Mouse (Mus musculus) bone marrow, adult 2 months (tissue): ENCODE results near the gene Wbp2. TPM values are rescaled to one million over a fixed set of nuclear protein-coding genes. Genes with fewer than 3 reads are reported as not detected.

Source experiments
- H3K27ac ChIP-seq: fragments of 200-500 bp; 2 replicates; pipeline ENCODE4 v1.5.1; 2012; ENCODE audit warnings: low read depth, mild to moderate bottlenecking, control low read depth, inconsistent platforms, low read length; ENCODE audit not compliant: control insufficient read depth, poor library complexity, insufficient read depth
- H3K4me1 ChIP-seq: fragments of 200-500 bp; 2 replicates; pipeline ENCODE4 v1.6.1; 2011; ENCODE audit warnings: low read length; ENCODE audit not compliant: control insufficient read depth, insufficient read depth
- H3K4me3 ChIP-seq: fragments of 200-500 bp; replicated peaks from 2 replicates; pipeline ENCODE3; 2011; ENCODE audit warnings: mild to moderate bottlenecking, low read depth, low read length, control low read depth; ENCODE audit not compliant: control insufficient read depth
- CTCF ChIP-seq: fragments of 200-500 bp; IDR thresholded peaks from 2 replicates; pipeline ENCODE4 v1.5.1; 2011; ENCODE audit warnings: low read length, control low read depth; ENCODE audit not compliant: control insufficient read depth, insufficient read depth
- POLR2A ChIP-seq: fragments of 200-500 bp; IDR thresholded peaks from 2 replicates; pipeline ENCODE4 v1.6.1; 2011; ENCODE audit warnings: low read depth, mild to moderate bottlenecking, control low read depth, low read length, borderline replicate concordance; ENCODE audit not compliant: control insufficient read depth
- WGBS: fragments of 180-500 bp; shearing (Covaris S2); methylation state at CpG from one replicate; pipeline ENCODE4 v1.1.7; 2018; 5-methylcytosine and 5-hydroxymethylcytosine counted together
- polyA plus RNA-seq: library from polyadenylated mRNA; stranded (reverse); fragments of >200 nt; gene quantifications from 2 replicates; pipeline ENCODE4 v1.2.4, GENCODE M21; 2011; ENCODE audit warnings: low replicate concordance; ENCODE audit not compliant: missing spikeins, insufficient read depth, insufficient read length

The Wbp2 gene
- polyA plus RNA-seq, 1 experiment: 68.0 TPM

DNA sequence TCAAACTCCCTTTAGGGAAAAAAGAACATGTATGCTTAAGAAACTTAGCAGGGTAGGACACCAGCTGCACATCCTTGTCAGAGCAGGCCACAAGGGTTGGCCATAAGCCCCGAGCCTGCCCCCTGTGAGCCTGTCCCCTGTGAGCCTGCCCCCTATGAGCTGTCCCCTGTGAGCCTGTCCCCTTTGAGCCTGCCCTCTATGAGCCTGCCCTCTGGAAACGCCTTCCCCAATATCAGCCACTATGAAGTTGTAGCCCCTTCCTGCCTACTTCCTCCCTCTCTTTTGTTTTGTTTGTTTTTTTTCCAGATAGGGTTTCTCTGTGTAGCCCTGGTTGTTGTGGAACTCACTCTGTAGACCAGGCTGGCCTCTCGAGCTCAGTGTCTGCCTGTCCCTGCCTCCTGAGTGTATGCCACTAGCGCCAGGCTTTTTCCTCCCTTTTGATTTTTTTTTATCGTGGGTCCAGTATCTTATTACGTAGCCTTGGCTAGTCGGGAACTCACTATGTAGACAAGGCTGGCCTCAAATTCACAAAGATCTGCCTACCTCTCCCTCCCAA, 12.3 kb downstream of the Wbp2 start:
- TF ChIP-seq POLR2A: no peak
- TF ChIP-seq CTCF: no peak
- no peak overlapping the region for H3K4me3 ChIP-seq
- WGBS: 48% methylated on average over 7 of the region's 7 CpGs
- no peak overlapping the region for H3K27ac ChIP-seq
- peaks cover 2% of the 10 kb centered on the region; the same call in 1 of the 2 replicates for H3K4me1 ChIP-seq

DNA sequence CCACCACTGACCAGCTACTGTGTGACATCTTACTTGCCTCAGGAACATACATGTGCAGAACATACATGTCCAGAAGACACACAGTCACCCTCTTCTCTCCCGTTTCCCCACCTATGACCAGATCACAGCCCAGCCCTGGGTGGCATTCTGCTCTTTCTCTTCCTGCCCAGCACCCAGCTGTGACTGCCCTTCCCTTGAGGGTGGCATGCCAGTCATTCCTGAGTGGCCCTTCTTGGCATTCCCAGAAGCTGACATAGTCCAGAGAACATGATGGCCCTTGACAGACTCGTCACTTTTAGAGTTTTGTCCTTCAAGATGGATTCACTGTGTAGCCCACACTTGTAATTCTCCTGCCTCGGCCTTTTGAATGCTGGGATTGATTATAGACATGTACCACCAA, 14.2 kb downstream of the Wbp2 start:
- H3K4me3 ChIP-seq: no peak overlapping the region
- 82% methylated on average over 3 of the region's 3 CpGs for WGBS
- H3K4me1 ChIP-seq: peaks cover 2% of the 10 kb centered on the region; the same call in 1 of the 2 replicates
- H3K27ac ChIP-seq: no peak overlapping the region
- TF ChIP-seq CTCF: no peak
- no peak for TF ChIP-seq POLR2A

GRCm38 (mm10) chr11:116071510-116071909, 15.3 kb downstream of the Wbp2 start:
- 26% methylated on average over 5 of the region's 5 CpGs for WGBS
- TF ChIP-seq POLR2A (no peak), CTCF (peak; percentile 58)
- Histone ChIP-seq H3K4me1 (peaks cover 2% of the 10 kb centered on the region; the same call in 1 of the 2 replicates), H3K27ac (no peak overlapping the region), H3K4me3 (no peak overlapping the region)

DNA sequence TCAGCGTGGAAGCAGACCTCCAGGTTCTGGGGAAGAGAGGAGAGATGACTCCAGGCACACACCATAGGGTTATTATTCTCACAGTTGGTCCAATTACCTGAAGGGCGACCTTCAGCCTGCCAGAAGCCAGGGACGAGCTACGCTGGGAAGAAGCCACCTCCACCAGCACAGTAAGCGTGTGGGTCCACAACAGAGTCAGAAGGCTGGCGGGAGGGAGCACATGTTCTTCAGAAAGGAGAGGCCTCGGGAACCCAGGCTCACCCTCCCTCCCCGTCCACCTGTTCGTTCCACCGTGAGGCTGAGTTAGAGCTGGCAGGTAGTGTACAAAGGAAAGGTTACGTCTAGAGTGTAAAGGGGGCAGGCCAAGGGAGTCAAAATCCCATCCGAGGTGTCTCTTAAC, 21.4 kb downstream of the Wbp2 start:
- no peak overlapping the region for H3K27ac ChIP-seq
- TF ChIP-seq POLR2A (no peak), CTCF (no peak)
- no peaks in the 10 kb centered on the region for H3K4me1 ChIP-seq
- no peak overlapping the region for H3K4me3 ChIP-seq
- WGBS: 89% methylated on average over 12 of the region's 12 CpGs

DNA sequence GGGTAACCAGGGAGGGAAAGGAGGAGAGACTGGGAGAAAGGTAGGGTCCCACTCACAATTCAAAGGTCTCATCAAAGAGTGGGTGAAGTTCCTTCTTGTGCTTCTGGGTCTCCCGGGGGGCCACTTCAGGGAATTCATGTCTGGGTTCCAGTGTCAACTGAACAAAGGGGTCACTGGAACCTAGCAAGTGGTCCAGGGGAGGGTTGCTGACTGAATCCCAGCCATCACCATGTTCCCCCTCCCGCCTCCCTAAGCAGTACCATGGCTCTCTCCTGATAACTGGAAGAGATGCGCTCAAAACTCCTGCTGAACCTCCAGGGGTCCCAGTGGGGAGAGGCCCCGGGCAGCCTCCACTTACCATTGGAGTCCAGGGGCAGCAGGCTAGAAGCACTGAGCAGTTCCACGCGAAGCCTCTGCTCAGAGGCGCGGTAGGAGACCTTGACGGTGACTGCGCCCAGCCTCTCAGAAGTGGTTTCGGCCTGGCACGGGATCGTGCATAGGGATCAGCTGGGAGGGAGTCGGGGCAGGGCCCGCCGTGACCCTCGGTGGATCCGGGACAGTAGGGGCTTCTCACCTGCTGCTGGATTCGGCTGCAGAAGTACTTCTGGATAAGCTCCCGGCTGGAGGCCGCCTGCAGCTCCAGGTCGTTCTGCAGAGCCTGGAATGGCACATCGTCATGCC, 22.5 kb downstream of the Wbp2 start:
- TF ChIP-seq POLR2A (no peak), CTCF (no peak)

GRCm38 (mm10) chr11:116063562-116063961, 23.2 kb downstream of the Wbp2 start:
- Histone ChIP-seq H3K27ac (no peak overlapping the region), H3K4me3 (no peak overlapping the region), H3K4me1 (no peaks in the 10 kb centered on the region)
- TF ChIP-seq POLR2A (no peak), CTCF (no peak)
- WGBS: 71% methylated on average over 13 of the region's 13 CpGs

More for the DNA sequence above, 22.5 kb downstream of the Wbp2 start:
- Histone ChIP-seq H3K4me3 (no peak overlapping the region), H3K27ac (no peak overlapping the region), H3K4me1 (no peaks in the 10 kb centered on the region)
- WGBS: 91% methylated on average over 23 of the region's 23 CpGs

DNA sequence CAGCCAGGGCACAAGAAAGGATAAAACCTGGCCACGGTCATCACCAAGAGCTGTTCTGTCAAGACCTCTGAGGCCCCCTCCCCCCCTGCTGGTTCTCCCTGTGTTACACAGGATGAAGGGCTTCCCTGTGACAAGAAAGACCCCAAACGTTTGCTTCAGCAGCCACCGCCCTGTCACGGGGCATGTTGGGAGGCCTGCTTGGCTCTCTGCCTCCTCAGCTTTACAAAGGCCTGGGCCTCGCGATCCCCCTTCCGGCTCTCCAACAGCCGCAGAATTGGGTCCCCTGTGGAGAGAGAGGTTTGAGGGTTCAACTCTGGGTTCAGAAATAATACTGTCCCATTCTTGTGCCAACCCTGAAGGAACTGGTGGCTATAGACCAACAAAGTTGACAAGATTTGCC, 24.3 kb downstream of the Wbp2 start:
- Histone ChIP-seq H3K4me1 (no peaks in the 10 kb centered on the region; the same call in 1 of the 2 replicates), H3K4me3 (no peak overlapping the region), H3K27ac (no peak overlapping the region)
- TF ChIP-seq CTCF (no peak), POLR2A (no peak)
- WGBS: 82% methylated on average over 8 of the region's 8 CpGs

GRCm38 (mm10) chr11:116061641-116062415, 25.0 kb downstream of the Wbp2 start:
- TF ChIP-seq CTCF (no peak), POLR2A (no peak)
- no peak overlapping the region for H3K4me3 ChIP-seq
- H3K27ac ChIP-seq: no peak overlapping the region
- no peaks in the 10 kb centered on the region; the same call in 1 of the 2 replicates for H3K4me1 ChIP-seq
- 82% methylated on average over 13 of the region's 13 CpGs for WGBS
